11 mouse cellular contexts compared by ENCODE assay signal in genomic region chr7:98418031-98418805, GRCm38 (mm10). TPM values are rescaled to one million over a fixed set of nuclear protein-coding genes. Genes with fewer than 3 reads are reported as not detected.
DNase-seq lines count a peak whose midpoint lies in the region; ATAC-seq and TF ChIP-seq lines count a peak whose summit lies in the region.
"Had no signal": no experiment of that assay in that cellular context is flagged by ENCODE, and none has a peak within 500 bp of the region (broad histone marks: within the 10 kb centered on the region; RNA-seq: fewer than 3 reads in every experiment).

No protein-coding gene starts in this region.

- no peak for TF ChIP-seq POLR2A in liver, adult 2 months (IDR thresholded peaks at IDR 0.05; ENCODE audit: extremely low read depth, insufficient read depth, low read length)

- no peak overlapping the region for H3K4me3 ChIP-seq in liver, adult 2 months (ENCODE audit: insufficient read depth, low read depth, low read length)
- H3K4me3 ChIP-seq in liver, embryonic 11.5 days (ENCODE audit: low read depth, low read length): no peak overlapping the region
- no peak overlapping the region for H3K4me3 ChIP-seq in heart, postnatal 0 days (ENCODE audit: low read depth, low read length)
- H3K4me3 ChIP-seq: forebrain, embryonic 12.5 days had no signal

- H3K9me3 ChIP-seq in liver, embryonic 11.5 days (ENCODE audit: control insufficient read depth, low read length): no peaks in the 10 kb centered on the region
- no peaks in the 10 kb centered on the region for H3K9me3 ChIP-seq in heart, postnatal 0 days (replicated peaks; ENCODE audit: control insufficient read depth, low read length)
- H3K9me3 ChIP-seq: forebrain, embryonic 12.5 days had no signal

- 54% methylated on average over 17 of the region's 17 CpGs for WGBS in liver, adult 2 months
- 73% methylated on average over 17 of the region's 17 CpGs for WGBS in liver, embryonic 11.5 days
- WGBS in heart, postnatal 0 days: 37% methylated on average over 17 of the region's 17 CpGs

- no peaks in the 10 kb centered on the region for H3K79me2 ChIP-seq in liver, adult 2 months (ENCODE audit: control insufficient read depth, insufficient read depth, low read length)

- peaks cover 30% of the 10 kb centered on the region for H3K4me1 ChIP-seq in liver, adult 2 months (ENCODE audit: control insufficient read depth, insufficient read depth, low read length)
- H3K4me1 ChIP-seq in liver, embryonic 11.5 days (replicated peaks; ENCODE audit: control insufficient read depth, insufficient read depth, low read length): peaks cover 7% of the 10 kb centered on the region
- H3K4me1 ChIP-seq in heart, postnatal 0 days (ENCODE audit: control insufficient read depth, insufficient read depth): peaks cover 15% of the 10 kb centered on the region

- ATAC-seq in liver, embryonic 11.5 days (replicated peaks; ENCODE audit: low FRiP score): no peak
- ATAC-seq in heart, postnatal 0 days (ENCODE audit: insufficient read depth, low read depth): 0 out of 2 replicates have a peak, but pooled peaks have one; percentile 23

- H3K4me2 ChIP-seq in liver, embryonic 11.5 days: no peak overlapping the region
- no peak overlapping the region for H3K4me2 ChIP-seq in heart, postnatal 0 days (ENCODE audit: low read depth, low read length)
- H3K4me2 ChIP-seq: forebrain, embryonic 12.5 days had no signal

- H3K27ac ChIP-seq in liver, adult 2 months (replicated peaks; ENCODE audit: insufficient read depth, low read depth, low read length): peak overlapping the region; percentile 58
- H3K27ac ChIP-seq in liver, embryonic 11.5 days (ENCODE audit: low read depth, low read length): no peak overlapping the region
- peak overlapping the region; percentile 28; the same call in 1 of the 2 replicates for H3K27ac ChIP-seq in heart, postnatal 0 days (ENCODE audit: low read depth)
- H3K27ac ChIP-seq: forebrain, embryonic 12.5 days had no signal

- no peak for TF ChIP-seq EP300 in heart, postnatal 0 days (IDR thresholded peaks at IDR 0.05; ENCODE audit: low read depth)

- no peaks in the 10 kb centered on the region for H3K36me3 ChIP-seq in liver, adult 2 months (ENCODE audit: control insufficient read depth, insufficient read depth, low read length)
- H3K36me3 ChIP-seq in liver, embryonic 11.5 days (ENCODE audit: control insufficient read depth, insufficient read depth, low read length): no peaks in the 10 kb centered on the region
- H3K36me3 ChIP-seq in heart, postnatal 0 days (replicated peaks; ENCODE audit: control insufficient read depth, insufficient read depth, low read length): no peaks in the 10 kb centered on the region
- H3K36me3 ChIP-seq: forebrain, embryonic 12.5 days had no signal

- H3K27me3 ChIP-seq in liver, adult 2 months (ENCODE audit: control insufficient read depth, insufficient read depth, low read length): no peaks in the 10 kb centered on the region
- no peaks in the 10 kb centered on the region for H3K27me3 ChIP-seq in liver, embryonic 11.5 days (replicated peaks; ENCODE audit: control insufficient read depth, insufficient read depth, low read length)
- H3K27me3 ChIP-seq in heart, postnatal 0 days (ENCODE audit: control insufficient read depth, insufficient read depth, low read length): no peaks in the 10 kb centered on the region
- H3K27me3 ChIP-seq: forebrain, embryonic 12.5 days had no signal

- DNase-seq in gastrocnemius, adult 8-10 months (ENCODE audit: low spot score in 2 of 2): peak; percentile 14 to 23
- DNase-seq in gastrocnemius, postnatal 25 days: no peak
- DNase-seq in liver, adult 2 months (ENCODE audit: extremely low read depth, low read depth, low spot score): peak; percentile 92
- no peak for DNase-seq in liver, embryonic 11.5 days (ENCODE audit: low spot score)
- DNase-seq in heart, postnatal 0 days (ENCODE audit: low spot score): no peak
- peak; percentile 55 for DNase-seq in right cerebral cortex, postnatal 4 days
- DNase-seq in embryo, embryonic 9.5 days (ENCODE audit: extremely low spot score): no peak
- DNase-seq in lung, postnatal 14 days: no peak
- DNase-seq: cerebellum, adult 18-20 months had no signal

- TF ChIP-seq CTCF in liver, adult 2 months (IDR thresholded peaks at IDR 0.05; ENCODE audit: low read depth, low read length): no peak
- TF ChIP-seq CTCF in heart, postnatal 0 days (IDR thresholded peaks at IDR 0.05; ENCODE audit: low read depth): no peak

- peak overlapping the region; percentile 38 for H3K9ac ChIP-seq in liver, adult 2 months (ENCODE audit: low read depth, low read length)
- no peak overlapping the region for H3K9ac ChIP-seq in liver, embryonic 11.5 days (ENCODE audit: low read depth, low read length)
- H3K9ac ChIP-seq in heart, postnatal 0 days (replicated peaks; ENCODE audit: low read depth, low read length): no peak overlapping the region
- H3K9ac ChIP-seq: forebrain, embryonic 12.5 days had no signal

RNA-seq across cellular contexts. Expression of gene Gucy2d, which starts 22.0 kb away (rescaled TPM):
- total RNA-seq in gastrocnemius, adult 8-10 months (2022): under 1 TPM in 1 of 4 experiments, not detected in 3; 0.17 TPM
- under 1 TPM in 1 of 2 experiments, not detected in 1; 0.15 TPM for total RNA-seq in gastrocnemius, postnatal 25 days (2021)
- total RNA-seq in liver, adult 2 months (2014; rRNA removed): not detected in 2 replicates
- polyA plus RNA-seq in liver, adult 2 months (2012; rRNA removed): not detected in 2 replicates
- not detected in 2 replicates for polyA plus RNA-seq in liver, embryonic 11.5 days (2014; fragmentation: Nextera tagmentation; extraction: Ambion mirVana)
- not detected in 2 replicates for total RNA-seq in heart, postnatal 0 days (2014; rRNA removed; ENCODE audit: low replicate concordance)
- polyA plus RNA-seq in heart, postnatal 0 days (2015; fragmentation: Nextera tagmentation; extraction: Ambion mirVana): 0.08 TPM in 2 replicates
- total RNA-seq: layer of hippocampus, postnatal 14 days had no signal
- polyA plus RNA-seq: forebrain, embryonic 12.5 days had no signal

RNA-seq across cellular contexts. Expression of gene Tsku, which starts 57.1 kb away (rescaled TPM):
- 1 to 10 TPM in 2 of 4 experiments, under 1 TPM in 2; 0.73 to 1.9 (median 1.1) TPM for total RNA-seq in gastrocnemius, adult 8-10 months (2022)
- total RNA-seq in gastrocnemius, postnatal 25 days (2021): 1 to 10 TPM; 1.3 to 1.6 TPM
- 10.1 and 15.4 TPM in 2 replicates for total RNA-seq in liver, adult 2 months (2014; rRNA removed)
- polyA plus RNA-seq in liver, adult 2 months (2012; rRNA removed): 57.1 and 103 TPM in 2 replicates
- 4.3 and 4.8 TPM in 2 replicates for polyA plus RNA-seq in liver, embryonic 11.5 days (2014; fragmentation: Nextera tagmentation; extraction: Ambion mirVana)
- 4.0 and 7.1 TPM in 2 replicates for total RNA-seq in heart, postnatal 0 days (2014; rRNA removed; ENCODE audit: low replicate concordance)
- polyA plus RNA-seq in heart, postnatal 0 days (2015; fragmentation: Nextera tagmentation; extraction: Ambion mirVana): 3.3 and 3.7 TPM in 2 replicates

Comparison
In these comparisons a context has a peak if more than half of its experiments do, and no peak if none do; other contexts are left out.
1. DNase-seq: peak in gastrocnemius, adult 8-10 months (2 of 2), liver, adult 2 months (single experiment) and right cerebral cortex, postnatal 4 days (single experiment); none in gastrocnemius, postnatal 25 days (single experiment), liver, embryonic 11.5 days (single experiment), heart, postnatal 0 days (single experiment), embryo, embryonic 9.5 days (single experiment) and lung, postnatal 14 days (single experiment).